Mouse (Mus musculus): ENCODE data around the gene Inafm1. TPM values are rescaled to one million over a fixed set of nuclear protein-coding genes. Genes with fewer than 3 reads are reported as not detected.

Gene Inafm1
- total RNA-seq, 1 experiment = 2.1 TPM

GRCm38 (mm10) chr7:16299419-16300035, 26.1 kb upstream of the Inafm1 start:
- Histone ChIP-seq H3K9ac (ENCODE audit: insufficient read depth, low read depth, low read length, poor library complexity, severe bottlenecking) (peak overlapping the region; percentile 18; the same call in 1 of the 2 replicates), H3K27ac (ENCODE audit: insufficient read depth, low read depth, low read length, poor library complexity, severe bottlenecking) (no peak overlapping the region), H3K4me3 (ENCODE audit: insufficient read depth in 1 of 2, low read depth in 1 of 2, low read length in 2 of 2, poor library complexity in 1 of 2, severe bottlenecking in 1 of 2) (peak overlapping the region; percentile 53 to 60), H3K9me3 (ENCODE audit: control insufficient read depth, insufficient read depth, low read depth, low read length) (no peaks in the 10 kb centered on the region), H3K36me3 (ENCODE audit: control insufficient read depth, insufficient read depth, low read length, poor library complexity, severe bottlenecking) (no peaks in the 10 kb centered on the region), H3K4me1 (ENCODE audit: control insufficient read depth in 2 of 2, insufficient read depth in 2 of 2, low read length in 2 of 2, poor library complexity in 1 of 2) (peaks cover 0 to 17% of the 10 kb centered on the region in 2 experiments; a peak in 2 of 4 replicates)
- in situ Hi-C loops (cut with MboI; ENCODE audit: low sequenced_read_pairs in 2 of 2, unreplicated experiment in 2 of 2) = no loop called here
- no peak for TF ChIP-seq HCFC1 (IDR thresholded peaks at IDR 0.05; ENCODE audit: borderline replicate concordance, insufficient read depth, low read length)
- TF ChIP-seq MAFK (IDR thresholded peaks at IDR 0.05; ENCODE audit: insufficient read depth, low read depth, low read length) = no peak
- TF ChIP-seq ZC3H11A (IDR thresholded peaks at IDR 0.05; ENCODE audit: borderline replicate concordance, low read depth, low read length) = no peak
- TF ChIP-seq ZNF384 (IDR thresholded peaks at IDR 0.05; ENCODE audit: low read depth, low read length) = no peak
- no peak for TF ChIP-seq CHD2 (IDR thresholded peaks at IDR 0.05; ENCODE audit: low read depth, low read length)
- DNase-seq (ENCODE audit: low read depth, low spot score) = no peak

GRCm38 (mm10) chr7:16298927-16299326, 25.5 kb upstream of the Inafm1 start:
- Histone ChIP-seq H3K4me1 (ENCODE audit: control insufficient read depth in 2 of 2, insufficient read depth in 2 of 2, low read length in 2 of 2, poor library complexity in 1 of 2) (peaks cover 0 to 17% of the 10 kb centered on the region in 2 experiments; a peak in 2 of 4 replicates), H3K27ac (ENCODE audit: insufficient read depth, low read depth, low read length, poor library complexity, severe bottlenecking) (no peak overlapping the region), H3K9me3 (ENCODE audit: control insufficient read depth, insufficient read depth, low read depth, low read length) (no peaks in the 10 kb centered on the region), H3K9ac (ENCODE audit: insufficient read depth, low read depth, low read length, poor library complexity, severe bottlenecking) (no peak overlapping the region), H3K4me3 (ENCODE audit: insufficient read depth in 1 of 2, low read depth in 1 of 2, low read length in 2 of 2, poor library complexity in 1 of 2, severe bottlenecking in 1 of 2) (no peak overlapping the region), H3K36me3 (ENCODE audit: control insufficient read depth, insufficient read depth, low read length, poor library complexity, severe bottlenecking) (no peaks in the 10 kb centered on the region)
- no peak for DNase-seq (ENCODE audit: low read depth, low spot score)
- TF ChIP-seq HCFC1 (IDR thresholded peaks at IDR 0.05; ENCODE audit: borderline replicate concordance, insufficient read depth, low read length) (no peak), ZNF384 (IDR thresholded peaks at IDR 0.05; ENCODE audit: low read depth, low read length) (no peak), ZC3H11A (IDR thresholded peaks at IDR 0.05; ENCODE audit: borderline replicate concordance, low read depth, low read length) (no peak), MAFK (IDR thresholded peaks at IDR 0.05; ENCODE audit: insufficient read depth, low read depth, low read length) (no peak), CHD2 (IDR thresholded peaks at IDR 0.05; ENCODE audit: low read depth, low read length) (no peak)
- in situ Hi-C loops (cut with MboI; ENCODE audit: low sequenced_read_pairs in 2 of 2, unreplicated experiment in 2 of 2) = no loop called here

- Histone ChIP-seq H3K36me3 (ENCODE audit: control insufficient read depth, insufficient read depth, low read length, poor library complexity, severe bottlenecking) (no peaks in the 10 kb centered on the region), H3K9ac (ENCODE audit: insufficient read depth, low read depth, low read length, poor library complexity, severe bottlenecking) (no peak overlapping the region), H3K9me3 (ENCODE audit: control insufficient read depth, insufficient read depth, low read depth, low read length) (no peaks in the 10 kb centered on the region), H3K27ac (ENCODE audit: insufficient read depth, low read depth, low read length, poor library complexity, severe bottlenecking) (no peak overlapping the region), H3K4me1 (ENCODE audit: control insufficient read depth in 2 of 2, insufficient read depth in 2 of 2, low read length in 2 of 2, poor library complexity in 1 of 2) (peaks cover 0 to 17% of the 10 kb centered on the region in 2 experiments; a peak in 2 of 4 replicates), H3K4me3 (ENCODE audit: insufficient read depth in 1 of 2, low read depth in 1 of 2, low read length in 2 of 2, poor library complexity in 1 of 2, severe bottlenecking in 1 of 2) (no peak overlapping the region; a peak in 1 of 4 replicates)
- no peak for DNase-seq (ENCODE audit: low read depth, low spot score)
- in situ Hi-C loops (cut with MboI; ENCODE audit: low sequenced_read_pairs in 2 of 2, unreplicated experiment in 2 of 2) = no loop called here
- TF ChIP-seq MAFK (IDR thresholded peaks at IDR 0.05; ENCODE audit: insufficient read depth, low read depth, low read length) (no peak), ZC3H11A (IDR thresholded peaks at IDR 0.05; ENCODE audit: borderline replicate concordance, low read depth, low read length) (no peak), HCFC1 (IDR thresholded peaks at IDR 0.05; ENCODE audit: borderline replicate concordance, insufficient read depth, low read length) (no peak), ZNF384 (IDR thresholded peaks at IDR 0.05; ENCODE audit: low read depth, low read length) (no peak), CHD2 (IDR thresholded peaks at IDR 0.05; ENCODE audit: low read depth, low read length) (no peak)
Measured at GRCm38 (mm10) chr7:16297616-16298015, 24.2 kb upstream of the Inafm1 start.

- Histone ChIP-seq H3K9me3 (ENCODE audit: control insufficient read depth, insufficient read depth, low read depth, low read length) (no peaks in the 10 kb centered on the region), H3K27ac (ENCODE audit: insufficient read depth, low read depth, low read length, poor library complexity, severe bottlenecking) (no peak overlapping the region), H3K4me3 (ENCODE audit: insufficient read depth in 1 of 2, low read depth in 1 of 2, low read length in 2 of 2, poor library complexity in 1 of 2, severe bottlenecking in 1 of 2) (peak overlapping the region; percentile 24 to 41; a peak in 3 of 4 replicates), H3K9ac (ENCODE audit: insufficient read depth, low read depth, low read length, poor library complexity, severe bottlenecking) (peak overlapping the region; percentile 23; the same call in 1 of the 2 replicates), H3K36me3 (ENCODE audit: control insufficient read depth, insufficient read depth, low read length, poor library complexity, severe bottlenecking) (no peaks in the 10 kb centered on the region), H3K4me1 (ENCODE audit: control insufficient read depth in 2 of 2, insufficient read depth in 2 of 2, low read length in 2 of 2, poor library complexity in 1 of 2) (peaks cover 0 to 17% of the 10 kb centered on the region in 2 experiments; a peak in 2 of 4 replicates)
- peak; percentile 93 for DNase-seq (ENCODE audit: low read depth, low spot score)
- TF ChIP-seq HCFC1 (IDR thresholded peaks at IDR 0.05; ENCODE audit: borderline replicate concordance, insufficient read depth, low read length) (peak; percentile 23; the same call in 1 of the 2 replicates), MAFK (IDR thresholded peaks at IDR 0.05; ENCODE audit: insufficient read depth, low read depth, low read length) (no peak)
- in situ Hi-C loops (cut with MboI; ENCODE audit: low sequenced_read_pairs in 2 of 2, unreplicated experiment in 2 of 2) = no loop called here
Measured at GRCm38 (mm10) chr7:16296766-16297390, 23.5 kb upstream of the Inafm1 start.
